Mouse (Mus musculus): Measurements from ENCODE around the gene Pth1r.

The Pth1r gene

DNA sequence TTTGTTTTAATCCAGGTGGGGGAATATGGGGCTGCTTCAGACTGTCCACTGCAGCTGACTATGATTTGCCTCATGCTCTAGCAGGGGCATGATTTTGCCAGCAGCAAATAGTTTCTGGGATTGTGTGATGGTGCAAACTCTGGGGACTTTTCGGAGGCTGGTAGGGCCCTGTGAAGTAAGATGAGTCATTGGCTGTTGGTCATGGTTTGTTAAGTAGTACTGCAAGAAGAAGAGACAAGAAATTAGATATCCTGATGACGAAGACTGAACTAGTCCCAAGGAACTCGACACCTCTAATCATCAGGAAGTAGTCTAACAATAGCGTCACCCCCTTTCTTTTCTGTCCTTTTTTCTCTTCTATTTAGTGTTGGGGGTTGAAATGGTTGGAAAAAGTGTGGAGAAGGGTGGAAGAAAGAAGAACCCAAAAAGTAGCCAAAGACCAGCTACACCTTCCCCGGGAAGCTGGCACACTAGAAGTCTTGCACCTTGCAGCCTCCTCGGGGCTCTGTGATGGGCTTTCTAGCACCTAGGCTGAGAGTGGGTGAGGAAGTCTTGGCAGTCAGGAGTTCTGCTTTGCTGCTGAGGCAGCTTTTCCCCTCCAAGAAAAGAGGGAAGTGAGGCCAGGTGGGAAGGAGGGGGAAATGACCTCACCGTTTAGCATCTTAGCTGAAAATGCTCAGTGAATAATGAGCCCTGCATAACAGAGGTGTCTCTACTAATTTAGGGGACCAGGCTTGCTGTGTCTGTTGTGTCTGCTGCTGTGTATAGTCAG is 66.0 kb downstream of the Pth1r start:
- no peak for DNase-seq

DNA sequence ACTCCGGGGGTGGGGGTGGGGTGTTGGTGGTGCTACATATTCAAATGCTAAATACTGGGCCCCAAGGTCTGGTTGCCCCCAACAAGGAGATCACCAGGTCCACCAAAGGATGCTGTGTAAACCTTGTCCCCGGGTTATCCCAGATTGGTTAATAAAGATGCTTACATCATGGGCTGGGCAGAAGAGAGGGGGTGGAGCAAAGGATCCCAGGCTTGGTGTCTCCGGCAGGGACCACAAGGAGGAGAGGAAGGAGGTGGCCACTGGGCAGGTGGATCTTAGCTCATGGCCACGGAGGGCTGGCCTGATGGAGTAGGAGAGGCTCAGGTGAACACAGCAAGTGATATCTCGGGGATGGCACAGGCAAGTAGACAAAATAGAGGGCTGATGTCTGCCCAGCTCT is 68.1 kb downstream of the Pth1r start:
- no peak for DNase-seq

DNA sequence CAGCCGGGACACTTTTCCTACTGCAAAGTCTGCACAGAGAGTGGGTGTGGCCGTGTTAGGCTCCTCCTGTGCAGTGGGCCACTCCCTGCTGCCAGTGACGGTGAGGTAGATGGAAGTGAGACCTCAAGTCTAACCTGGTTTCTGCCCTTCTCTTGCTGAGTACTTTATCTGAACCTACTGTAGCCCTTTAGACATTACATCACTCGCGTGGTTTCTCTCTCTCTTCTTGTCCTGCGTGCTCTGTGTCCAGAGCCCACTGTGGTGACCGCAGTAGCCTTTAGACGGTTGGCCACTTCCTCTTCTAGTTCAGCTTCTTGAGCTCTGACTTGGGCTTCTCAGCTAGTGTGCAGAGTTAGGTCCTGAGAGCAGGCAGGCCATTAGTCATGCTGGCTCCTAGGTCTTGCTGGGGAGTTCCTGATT is 70.4 kb downstream of the Pth1r start:
- DNase-seq, result no peak

DNA sequence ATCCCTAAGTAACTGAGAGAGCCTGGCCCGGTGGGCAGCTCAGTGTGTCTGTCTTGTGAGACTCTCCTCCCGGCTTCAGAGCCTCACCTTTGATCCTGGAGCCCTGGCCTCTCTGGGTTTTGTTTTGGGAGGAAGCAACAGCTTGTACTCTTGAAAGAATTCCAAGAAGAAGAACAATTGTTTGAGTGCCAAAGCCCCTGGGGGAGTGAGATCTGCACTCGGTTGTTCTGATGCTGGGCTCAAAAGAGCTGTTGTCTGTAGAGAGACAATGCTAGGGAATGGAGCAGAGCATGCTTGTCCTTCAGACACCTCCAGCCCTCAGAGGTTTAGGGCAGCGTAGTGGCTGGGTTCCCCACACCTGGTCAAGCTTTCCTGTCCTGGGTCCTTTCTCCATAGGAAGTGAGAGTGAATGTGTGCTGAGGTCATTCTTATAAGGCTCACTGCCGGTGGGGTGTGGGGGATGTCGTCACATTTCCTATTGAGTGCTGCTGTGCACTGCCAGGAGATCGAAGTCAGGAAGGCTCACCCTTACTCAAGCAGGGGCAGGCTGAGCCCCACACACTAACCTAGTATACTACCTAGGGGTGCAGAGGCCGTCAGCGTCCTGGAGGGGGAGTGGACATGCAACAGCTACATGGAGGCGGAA is 73.7 kb downstream of the Pth1r start:
- DNase-seq, result no peak

DNA sequence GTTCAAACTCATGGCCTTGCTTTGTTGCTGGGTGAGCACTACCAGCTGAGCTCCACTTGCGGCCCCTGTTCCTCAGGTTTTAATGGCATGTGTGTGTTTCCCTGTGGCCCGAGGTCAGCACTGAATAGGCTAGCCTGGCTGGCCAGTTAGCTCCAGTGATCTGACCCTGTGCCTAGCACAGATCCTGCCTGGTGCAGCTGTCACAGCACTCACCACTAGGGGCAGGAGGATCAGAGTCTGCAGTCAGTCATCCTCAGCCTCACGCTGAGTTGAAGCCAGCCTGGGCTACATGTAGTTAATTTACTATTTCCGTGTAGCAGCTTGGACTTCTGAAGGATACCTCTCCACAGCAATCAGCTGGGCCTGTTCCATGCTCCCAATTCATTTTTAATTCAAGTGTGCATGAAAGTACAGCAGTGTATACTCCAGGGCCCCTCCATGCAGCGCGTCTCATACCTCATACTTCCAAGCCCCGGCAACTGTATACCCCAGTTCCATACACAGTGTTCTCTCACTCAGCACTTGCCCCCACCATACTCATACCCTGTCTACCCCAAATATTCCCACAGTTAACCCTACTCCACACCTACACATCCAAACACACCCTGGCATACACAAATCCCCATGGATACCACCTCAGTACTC is 74.4 kb downstream of the Pth1r start:
- no peak for DNase-seq
